Mouse (Mus musculus): ENCODE results near the gene Cep55.

The Cep55 gene

GRCm38 (mm10) chr19:38091512-38091985, 36.7 kb downstream of the Cep55 start:
- TF ChIP-seq NANOG (IDR thresholded peaks at IDR 0.05; ENCODE audit: borderline replicate concordance, low read length): no peak
- no peak for TF ChIP-seq CTCF (conservative IDR thresholded peaks at IDR 0.05; ENCODE audit: low read length)
- no peak for TF ChIP-seq POU5F1 (IDR thresholded peaks at IDR 0.05; ENCODE audit: borderline replicate concordance, low read length)
- Histone ChIP-seq H3K36me3 (ENCODE audit: insufficient read depth, low read length) (no peaks in the 10 kb centered on the region), H3K4me3 (replicated peaks; ENCODE audit: low read length) (no peak overlapping the region), H3K4me1 (replicated peaks; ENCODE audit: low read depth, low read length) (peaks cover 41% of the 10 kb centered on the region), H3K27me3 (ENCODE audit: insufficient read depth, low read length) (peaks cover 14% of the 10 kb centered on the region), H3K9me3 (ENCODE audit: low read length) (peaks cover 11% of the 10 kb centered on the region)

GRCm38 (mm10) chr19:38096231-38096630, 41.4 kb downstream of the Cep55 start:
- no peak for TF ChIP-seq CTCF (conservative IDR thresholded peaks at IDR 0.05; ENCODE audit: low read length)
- TF ChIP-seq NANOG (IDR thresholded peaks at IDR 0.05; ENCODE audit: borderline replicate concordance, low read length): no peak
- TF ChIP-seq POU5F1 (IDR thresholded peaks at IDR 0.05; ENCODE audit: borderline replicate concordance, low read length): no peak
- Histone ChIP-seq H3K27me3 (ENCODE audit: insufficient read depth, low read length) (peaks cover 54% of the 10 kb centered on the region), H3K4me1 (replicated peaks; ENCODE audit: low read depth, low read length) (peaks cover 38% of the 10 kb centered on the region), H3K4me3 (replicated peaks; ENCODE audit: low read length) (peak overlapping the region; percentile 20; the same call in 1 of the 2 replicates), H3K36me3 (ENCODE audit: insufficient read depth, low read length) (no peaks in the 10 kb centered on the region), H3K9me3 (ENCODE audit: low read length) (peaks cover 20% of the 10 kb centered on the region)

GRCm38 (mm10) chr19:38096858-38097758, 42.3 kb downstream of the Cep55 start, which contains the start of gene Ffar4:
Ffar4 (plus strand) TSS chr19:38097071.
- TF ChIP-seq POU5F1 (IDR thresholded peaks at IDR 0.05; ENCODE audit: borderline replicate concordance, low read length) (no peak), CTCF (conservative IDR thresholded peaks at IDR 0.05; ENCODE audit: low read length) (no peak), NANOG (IDR thresholded peaks at IDR 0.05; ENCODE audit: borderline replicate concordance, low read length) (no peak)
- H3K9me3 ChIP-seq (ENCODE audit: low read length): peaks cover 20% of the 10 kb centered on the region
- no peaks in the 10 kb centered on the region for H3K36me3 ChIP-seq (ENCODE audit: insufficient read depth, low read length)
- peaks cover 63% of the 10 kb centered on the region for H3K27me3 ChIP-seq (ENCODE audit: insufficient read depth, low read length)
- peaks cover 32% of the 10 kb centered on the region for H3K4me1 ChIP-seq (replicated peaks; ENCODE audit: low read depth, low read length)
- peak within 1 kb of the TSS; percentile 76 for H3K4me3 ChIP-seq (replicated peaks; ENCODE audit: low read length)

GRCm38 (mm10) chr19:38107871-38108270, 53.1 kb downstream of the Cep55 start:
- Histone ChIP-seq H3K4me3 (replicated peaks; ENCODE audit: low read length) (no peak overlapping the region), H3K9me3 (ENCODE audit: low read length) (no peaks in the 10 kb centered on the region), H3K36me3 (ENCODE audit: insufficient read depth, low read length) (no peaks in the 10 kb centered on the region), H3K27me3 (ENCODE audit: insufficient read depth, low read length) (peaks cover 20% of the 10 kb centered on the region), H3K4me1 (replicated peaks; ENCODE audit: low read depth, low read length) (peaks cover 15% of the 10 kb centered on the region)
- TF ChIP-seq NANOG (IDR thresholded peaks at IDR 0.05; ENCODE audit: borderline replicate concordance, low read length) (no peak), POU5F1 (IDR thresholded peaks at IDR 0.05; ENCODE audit: borderline replicate concordance, low read length) (no peak), CTCF (conservative IDR thresholded peaks at IDR 0.05; ENCODE audit: low read length) (no peak)

GRCm38 (mm10) chr19:38109506-38110242, 54.9 kb downstream of the Cep55 start:
- peaks cover 11% of the 10 kb centered on the region for H3K27me3 ChIP-seq (ENCODE audit: insufficient read depth, low read length)
- H3K9me3 ChIP-seq (ENCODE audit: low read length): no peaks in the 10 kb centered on the region
- TF ChIP-seq NANOG (IDR thresholded peaks at IDR 0.05; ENCODE audit: borderline replicate concordance, low read length) (no peak), POU5F1 (IDR thresholded peaks at IDR 0.05; ENCODE audit: borderline replicate concordance, low read length) (no peak), CTCF (conservative IDR thresholded peaks at IDR 0.05; ENCODE audit: low read length) (no peak)
- peaks cover 21% of the 10 kb centered on the region for H3K4me1 ChIP-seq (replicated peaks; ENCODE audit: low read depth, low read length)
- H3K36me3 ChIP-seq (ENCODE audit: insufficient read depth, low read length): no peaks in the 10 kb centered on the region
- no peak overlapping the region; the same call in 1 of the 2 replicates for H3K4me3 ChIP-seq (replicated peaks; ENCODE audit: low read length)

GRCm38 (mm10) chr19:38111056-38111455, 56.2 kb downstream of the Cep55 start:
- H3K36me3 ChIP-seq (ENCODE audit: insufficient read depth, low read length): no peaks in the 10 kb centered on the region
- no peak for TF ChIP-seq CTCF (conservative IDR thresholded peaks at IDR 0.05; ENCODE audit: low read length)
- no peak for TF ChIP-seq NANOG (IDR thresholded peaks at IDR 0.05; ENCODE audit: borderline replicate concordance, low read length)
- TF ChIP-seq POU5F1 (IDR thresholded peaks at IDR 0.05; ENCODE audit: borderline replicate concordance, low read length): no peak

GRCm38 (mm10) chr19:38112575-38112974, 57.8 kb downstream of the Cep55 start:
- H3K4me1 ChIP-seq (replicated peaks; ENCODE audit: low read depth, low read length): peaks cover 21% of the 10 kb centered on the region
- TF ChIP-seq POU5F1 (IDR thresholded peaks at IDR 0.05; ENCODE audit: borderline replicate concordance, low read length): no peak
- H3K27me3 ChIP-seq (ENCODE audit: insufficient read depth, low read length): 0 out of 2 replicates have a peak, but pooled peaks cover 4% of the 10 kb centered on the region
- H3K4me3 ChIP-seq (replicated peaks; ENCODE audit: low read length): no peak overlapping the region
- H3K36me3 ChIP-seq (ENCODE audit: insufficient read depth, low read length): no peaks in the 10 kb centered on the region
- peaks cover 6% of the 10 kb centered on the region; the same call in 1 of the 2 replicates for H3K9me3 ChIP-seq (ENCODE audit: low read length)

More at GRCm38 (mm10) chr19:38111056-38111455, 56.2 kb downstream of the Cep55 start:
- H3K4me3 ChIP-seq (replicated peaks; ENCODE audit: low read length): no peak overlapping the region
- peaks cover 21% of the 10 kb centered on the region for H3K4me1 ChIP-seq (replicated peaks; ENCODE audit: low read depth, low read length)
- H3K9me3 ChIP-seq (ENCODE audit: low read length): peaks cover 4% of the 10 kb centered on the region; the same call in 1 of the 2 replicates
- 0 out of 2 replicates have a peak, but pooled peaks cover 4% of the 10 kb centered on the region for H3K27me3 ChIP-seq (ENCODE audit: insufficient read depth, low read length)
